Mouse (Mus musculus): ENCODE data around the gene Fam84a. TPM values are rescaled to one million over a fixed set of nuclear protein-coding genes. Genes with fewer than 3 reads are reported as not detected.

Fam84a gene
- 4.9 TPM for polyA plus RNA-seq (2017; shearing (Covaris generic))

GRCm38 (mm10) chr12:14151921-14152320 lies at the start of gene Fam84a:
TSS of gene Fam84a (minus strand) at chr12:14152054.

Measured in effector memory CD4-positive, alpha-beta T cell, adult 5 months (primary cell).